Mouse (Mus musculus): ENCODE data around the gene Adam19.

- no peak for TF ChIP-seq POLR2A (IDR thresholded peaks at IDR 0.05; ENCODE audit: borderline replicate concordance, insufficient read depth, low read length)
- peak; percentile 59 for TF ChIP-seq CTCF (IDR thresholded peaks at IDR 0.05; ENCODE audit: borderline replicate concordance, insufficient read depth, low read depth, low read length)
Measured at GRCm38 (mm10) chr11:46128548-46128945, 72.8 kb downstream of the Adam19 start.
